Mouse (Mus musculus): ENCODE data around the gene Thsd7b. TPM values are rescaled to one million over a fixed set of nuclear protein-coding genes. Genes with fewer than 3 reads are reported as not detected.
"Not testable (repeated sequence)": the region's sequence is repeated elsewhere in the genome, so short reads cannot be mapped to it uniquely, and the experiment has no call there.

Gene Thsd7b
- polyA plus RNA-seq, 1 experiment from 2014 or later, result 16.7 TPM

DNA sequence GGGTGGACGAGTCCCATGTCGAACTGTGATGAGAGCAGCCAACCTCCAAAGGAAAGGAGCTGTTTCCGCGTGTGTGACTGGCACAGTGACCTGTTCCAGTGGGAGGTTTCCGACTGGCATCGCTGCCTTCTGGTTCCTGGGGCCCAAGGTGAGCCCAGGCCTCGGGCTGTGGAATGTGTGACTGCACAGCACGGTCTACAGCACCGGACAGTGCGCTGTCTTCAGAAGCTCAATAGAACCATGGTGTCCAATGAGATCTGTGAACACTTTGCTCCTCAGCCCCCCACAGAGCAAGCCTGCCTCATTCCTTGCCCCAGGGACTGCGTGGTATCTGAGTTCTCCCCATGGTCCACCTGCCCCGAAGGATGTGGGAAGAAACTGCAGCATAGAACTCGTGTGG, 322.3 kb downstream of the Thsd7b start:
- 91% methylated on average over 13 of the region's 13 CpGs for WGBS
- Histone ChIP-seq H3K4me2 (no peak overlapping the region), H3K36me3 (no peaks in the 10 kb centered on the region), H3K9ac (no peak overlapping the region), H3K4me1 (replicated peaks) (no peaks in the 10 kb centered on the region), H3K27me3 (no peaks in the 10 kb centered on the region), H3K27ac (no peak overlapping the region), H3K9me3 (no peaks in the 10 kb centered on the region), H3K4me3 (no peak overlapping the region)
- no peak for ATAC-seq (ENCODE audit: low FRiP score)

DNA sequence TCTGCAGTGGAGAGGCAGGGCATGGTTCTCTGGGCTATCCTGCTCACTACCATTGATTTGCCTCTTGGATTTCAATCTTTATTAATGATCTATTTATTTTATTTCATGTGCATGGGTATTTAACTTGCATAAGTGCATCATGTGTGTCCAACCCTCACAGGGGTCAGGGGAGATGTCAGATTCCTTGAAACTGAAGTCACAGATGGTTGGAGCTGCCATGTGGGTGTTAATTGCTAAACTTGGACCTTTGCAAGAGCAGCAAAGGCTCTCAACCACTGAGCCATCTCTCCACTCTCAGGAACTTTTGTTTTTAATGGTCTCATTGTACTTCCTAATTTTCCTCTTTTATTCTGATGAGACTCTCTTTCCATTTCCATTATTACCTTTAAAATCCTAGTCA, 327.8 kb downstream of the Thsd7b start:
- H3K27ac ChIP-seq, result no peak overlapping the region
- H3K36me3 ChIP-seq, result no peaks in the 10 kb centered on the region
- no peaks in the 10 kb centered on the region for H3K9me3 ChIP-seq
- no peak overlapping the region for H3K9ac ChIP-seq
- H3K4me3 ChIP-seq, result no peak overlapping the region
- 0 out of 2 replicates have a peak, but pooled peaks cover 6% of the 10 kb centered on the region for H3K4me1 ChIP-seq (replicated peaks)
- ATAC-seq (ENCODE audit: low FRiP score), result no peak
- H3K27me3 ChIP-seq, result no peaks in the 10 kb centered on the region
- H3K4me2 ChIP-seq, result no peak overlapping the region

DNA sequence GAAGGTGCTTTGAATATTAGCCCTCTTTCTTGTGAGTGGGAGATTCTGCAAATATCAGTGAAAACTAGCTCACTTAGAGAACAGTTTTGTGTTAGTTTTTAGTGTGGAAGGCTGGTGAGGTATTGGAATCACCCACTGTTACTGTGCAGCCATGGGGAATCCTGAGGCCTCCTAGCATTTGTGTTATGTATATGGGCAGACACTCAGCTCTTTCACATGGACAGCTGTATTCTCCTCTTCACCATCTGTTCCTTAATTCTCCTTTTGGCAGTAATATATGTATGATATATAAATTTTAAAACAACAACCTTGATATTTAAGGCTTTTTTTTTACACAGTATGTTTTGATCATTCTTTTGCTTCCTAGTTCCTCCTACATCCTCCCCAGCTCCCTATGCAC, 329.2 kb downstream of the Thsd7b start:
- H3K4me3 ChIP-seq, result no peak overlapping the region
- no peaks in the 10 kb centered on the region for H3K9me3 ChIP-seq
- ATAC-seq (ENCODE audit: low FRiP score), result no peak
- no peak overlapping the region for H3K9ac ChIP-seq
- no peaks in the 10 kb centered on the region for H3K27me3 ChIP-seq
- no peak overlapping the region for H3K27ac ChIP-seq
- H3K4me1 ChIP-seq (replicated peaks), result 0 out of 2 replicates have a peak, but pooled peaks cover 6% of the 10 kb centered on the region
- H3K36me3 ChIP-seq, result no peaks in the 10 kb centered on the region
- H3K4me2 ChIP-seq, result no peak overlapping the region

DNA sequence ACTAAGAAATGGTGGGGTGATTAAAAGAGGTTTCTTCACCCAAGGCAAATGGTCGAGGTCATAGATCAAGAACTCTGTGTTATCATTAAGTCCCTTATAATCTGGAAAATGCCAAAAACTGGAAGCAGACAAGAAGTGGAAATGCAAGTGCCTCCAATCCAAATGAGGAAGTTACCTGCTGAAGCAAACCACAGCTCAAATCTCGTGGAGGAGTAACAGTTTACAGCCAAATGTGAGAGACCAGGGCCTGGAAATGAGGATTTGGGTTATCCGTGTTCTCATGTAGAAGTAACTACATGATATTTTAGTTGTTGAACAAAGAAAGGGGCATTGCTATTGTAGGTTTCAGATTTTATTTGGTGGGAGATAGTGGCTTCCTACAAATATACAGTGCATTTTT, 335.3 kb downstream of the Thsd7b start:
- Histone ChIP-seq H3K4me3 (no peak overlapping the region), H3K9me3 (no peaks in the 10 kb centered on the region), H3K36me3 (no peaks in the 10 kb centered on the region), H3K27ac (no peak overlapping the region), H3K4me2 (no peak overlapping the region), H3K4me1 (replicated peaks) (0 out of 2 replicates have a peak, but pooled peaks cover 6% of the 10 kb centered on the region), H3K9ac (no peak overlapping the region), H3K27me3 (no peaks in the 10 kb centered on the region)
- no peak for ATAC-seq (ENCODE audit: low FRiP score)
- WGBS, result 79% methylated on average over 3 of the region's 3 CpGs

DNA sequence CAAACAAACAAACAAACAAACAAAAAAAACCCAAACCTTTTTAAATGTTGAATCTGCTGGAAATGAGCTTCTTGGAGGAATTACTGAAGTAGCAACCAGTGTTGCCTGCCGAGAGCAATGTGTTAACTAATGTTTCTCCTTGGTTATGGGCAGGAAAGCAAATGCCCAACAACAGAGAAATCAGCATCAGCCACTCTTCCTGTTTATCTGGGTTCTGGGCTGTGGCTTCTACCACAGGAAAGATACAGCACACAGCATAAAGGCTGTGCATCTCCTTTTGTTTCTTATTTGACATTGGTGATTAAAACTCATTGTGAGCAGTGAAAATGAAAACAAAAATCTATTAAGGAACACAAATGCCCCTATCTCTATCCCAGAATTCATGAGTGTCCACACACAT, 343.0 kb downstream of the Thsd7b start:
- Histone ChIP-seq H3K4me3 (no peak overlapping the region), H3K9me3 (no peaks in the 10 kb centered on the region), H3K27ac (no peak overlapping the region), H3K9ac (no peak overlapping the region), H3K4me1 (replicated peaks) (no peaks in the 10 kb centered on the region), H3K4me2 (no peak overlapping the region), H3K27me3 (no peaks in the 10 kb centered on the region), H3K36me3 (no peaks in the 10 kb centered on the region)
- 76% methylated on average over 1 of the region's 1 CpGs for WGBS
- no peak for ATAC-seq (ENCODE audit: low FRiP score)

DNA sequence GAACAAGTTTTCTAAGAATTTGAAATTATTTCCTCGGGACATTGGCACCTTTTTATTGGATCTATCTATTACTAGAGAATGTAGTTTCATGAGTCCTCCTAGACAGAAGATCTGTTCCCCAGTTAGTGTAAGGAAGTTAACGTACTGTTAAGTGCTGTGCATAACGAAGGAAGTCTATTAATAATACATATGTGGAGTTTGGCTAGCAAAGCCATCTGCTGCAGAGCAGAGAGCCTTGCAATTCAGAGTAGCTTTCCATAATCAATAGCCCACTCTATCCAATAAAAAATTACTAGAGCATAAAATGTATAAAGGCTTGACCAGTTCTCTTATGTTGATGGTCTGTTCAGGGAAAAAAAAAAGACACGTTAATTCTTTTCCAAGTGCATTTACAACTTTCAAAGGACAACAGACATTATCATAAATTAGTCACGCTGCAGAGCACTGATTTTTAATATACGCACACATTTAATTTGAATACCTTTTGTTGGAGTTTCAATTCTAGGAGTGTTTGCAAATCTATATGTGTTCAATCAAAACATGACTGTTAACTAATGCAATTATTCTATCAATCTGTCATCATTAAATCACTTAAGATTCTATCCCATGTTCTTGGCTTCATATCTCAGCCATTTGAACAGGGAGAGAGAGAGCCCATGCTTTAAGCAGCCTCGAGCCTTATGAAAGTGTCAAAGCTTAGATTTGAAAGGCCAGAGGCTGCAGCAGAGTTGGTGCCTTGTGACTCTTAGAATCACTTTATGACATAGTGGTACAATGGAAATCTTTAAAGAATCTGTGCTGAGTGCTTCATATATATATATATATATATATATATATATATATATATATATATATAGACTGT, 346.6 kb downstream of the Thsd7b start:
- ATAC-seq (ENCODE audit: low FRiP score), result 0 out of 2 replicates have a peak, but pooled peaks have one; percentile 49
- WGBS, result 41% methylated on average over 7 of the region's 7 CpGs
- H3K4me3 ChIP-seq, result no peak overlapping the region
- no peaks in the 10 kb centered on the region for H3K27me3 ChIP-seq
- no peak overlapping the region for H3K27ac ChIP-seq
- H3K4me1 ChIP-seq (replicated peaks), result no peaks in the 10 kb centered on the region
- no peak overlapping the region for H3K4me2 ChIP-seq
- H3K9ac ChIP-seq, result no peak overlapping the region
- no peaks in the 10 kb centered on the region for H3K36me3 ChIP-seq
- H3K9me3 ChIP-seq, result no peaks in the 10 kb centered on the region

DNA sequence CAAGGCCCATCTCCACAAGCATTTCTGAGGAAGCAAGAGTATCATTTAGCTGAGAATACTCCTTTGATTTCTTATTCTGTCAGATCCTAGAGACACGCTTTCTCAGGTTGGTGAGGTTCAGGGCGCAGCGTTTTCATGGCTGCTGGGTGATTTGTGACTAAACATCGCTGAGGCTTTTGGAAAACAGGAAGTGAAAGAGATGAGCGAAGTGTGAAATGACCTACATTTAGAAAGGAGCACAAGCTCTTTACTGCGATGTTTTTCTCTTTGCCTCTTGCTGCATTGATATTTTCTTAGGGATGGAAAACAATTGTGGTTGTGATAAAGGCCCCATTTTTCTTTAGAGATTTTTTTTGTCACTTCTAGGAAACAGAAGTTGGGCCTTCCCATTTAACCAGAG, 351.4 kb downstream of the Thsd7b start:
- Histone ChIP-seq H3K4me2 (no peak overlapping the region), H3K27me3 (no peaks in the 10 kb centered on the region), H3K27ac (no peak overlapping the region), H3K9me3 (no peaks in the 10 kb centered on the region), H3K9ac (no peak overlapping the region), H3K36me3 (no peaks in the 10 kb centered on the region), H3K4me3 (no peak overlapping the region), H3K4me1 (replicated peaks) (no peaks in the 10 kb centered on the region)
- WGBS, result 90% methylated on average over 6 of the region's 6 CpGs
- no peak for ATAC-seq (ENCODE audit: low FRiP score)

DNA sequence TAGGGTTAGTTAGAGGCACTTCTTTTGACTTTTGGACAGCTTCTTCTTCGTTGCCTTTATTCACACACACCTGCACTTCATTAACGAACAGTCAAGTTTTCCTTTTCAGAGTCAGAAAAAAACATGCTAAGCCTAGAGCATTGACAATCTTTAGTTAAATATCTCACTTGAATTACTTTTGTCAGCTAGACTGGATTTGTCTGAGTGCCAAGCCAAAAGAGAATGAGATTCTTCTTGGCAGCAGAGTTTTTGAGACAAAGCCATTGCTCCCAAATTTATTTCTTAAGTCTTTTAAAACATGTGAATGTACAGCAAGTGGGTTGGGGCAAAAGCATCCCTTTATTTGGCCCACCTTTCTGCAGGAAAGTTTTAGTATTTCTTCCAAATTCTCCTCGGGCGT, 362.0 kb downstream of the Thsd7b start:
- no peak overlapping the region for H3K27ac ChIP-seq
- H3K4me3 ChIP-seq, result no peak overlapping the region
- H3K4me1 ChIP-seq (replicated peaks), result no peaks in the 10 kb centered on the region
- H3K4me2 ChIP-seq, result no peak overlapping the region
- H3K36me3 ChIP-seq, result no peaks in the 10 kb centered on the region
- WGBS, result 87% methylated on average over 4 of the region's 4 CpGs
- no peak overlapping the region for H3K9ac ChIP-seq
- no peaks in the 10 kb centered on the region for H3K27me3 ChIP-seq
- no peaks in the 10 kb centered on the region for H3K9me3 ChIP-seq
- ATAC-seq (ENCODE audit: low FRiP score), result no peak

DNA sequence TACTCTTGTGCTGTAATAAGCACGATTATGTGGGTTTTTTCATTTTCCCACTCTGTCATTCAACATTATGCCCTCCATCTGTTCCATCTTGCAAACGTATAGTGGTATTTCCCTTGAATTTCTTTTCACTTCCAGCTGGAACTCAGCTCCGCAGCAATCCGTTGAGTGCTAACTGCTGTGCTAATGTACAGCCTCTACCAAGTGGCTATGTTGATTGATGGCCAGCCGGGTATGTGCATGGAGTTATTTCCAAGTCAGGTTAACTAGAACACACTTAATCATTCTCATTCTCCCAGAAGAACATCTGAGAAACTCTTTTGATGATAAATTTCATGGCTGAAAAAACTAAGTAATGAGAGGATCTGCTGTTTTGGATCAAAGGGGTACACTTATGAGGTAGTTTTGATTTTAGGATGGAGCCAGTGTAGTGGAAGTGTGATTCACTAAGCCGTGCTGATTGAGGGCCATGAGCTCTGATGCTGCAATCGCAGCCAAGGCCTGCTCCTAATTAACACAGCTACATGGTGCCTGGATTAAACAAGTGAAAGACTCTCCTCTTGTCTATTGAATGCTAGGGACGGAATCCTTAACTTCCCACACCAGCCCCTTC, 371.3 kb downstream of the Thsd7b start:
- WGBS, result 75% methylated on average over 8 of the region's 8 CpGs
- ATAC-seq (ENCODE audit: low FRiP score), result no peak
- H3K4me1 ChIP-seq (replicated peaks), result no peaks in the 10 kb centered on the region
- no peak overlapping the region for H3K4me2 ChIP-seq
- no peaks in the 10 kb centered on the region for H3K36me3 ChIP-seq
- H3K4me3 ChIP-seq, result no peak overlapping the region
- no peaks in the 10 kb centered on the region for H3K9me3 ChIP-seq
- H3K9ac ChIP-seq, result no peak overlapping the region
- H3K27ac ChIP-seq, result no peak overlapping the region
- H3K27me3 ChIP-seq, result no peaks in the 10 kb centered on the region

DNA sequence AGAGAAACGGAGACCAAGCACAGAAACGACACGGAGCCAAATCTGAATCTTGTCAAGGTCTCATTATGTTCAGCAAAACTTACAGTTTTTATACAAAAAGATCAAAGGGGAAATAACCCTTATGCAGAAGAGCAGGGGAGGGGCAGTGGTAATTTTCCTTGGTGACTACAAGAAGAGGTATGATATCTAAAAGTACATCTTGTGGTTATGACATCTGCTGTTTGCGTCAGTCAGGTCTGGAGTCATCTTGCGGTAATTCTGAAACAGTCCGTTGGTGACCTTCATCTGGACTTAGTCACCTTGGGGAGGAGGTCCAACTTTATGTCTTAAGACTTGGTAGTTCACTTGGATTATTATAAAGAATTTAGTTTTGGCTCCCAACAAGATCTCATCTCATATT, 378.3 kb downstream of the Thsd7b start:
- WGBS, result 94% methylated on average over 6 of the region's 6 CpGs
- not testable (repeated sequence) for H3K27ac ChIP-seq; H3K27me3 ChIP-seq; H3K36me3 ChIP-seq; H3K4me2 ChIP-seq; ATAC-seq (ENCODE audit: low FRiP score); H3K4me3 ChIP-seq; H3K4me1 ChIP-seq (replicated peaks); H3K9me3 ChIP-seq; H3K9ac ChIP-seq

DNA sequence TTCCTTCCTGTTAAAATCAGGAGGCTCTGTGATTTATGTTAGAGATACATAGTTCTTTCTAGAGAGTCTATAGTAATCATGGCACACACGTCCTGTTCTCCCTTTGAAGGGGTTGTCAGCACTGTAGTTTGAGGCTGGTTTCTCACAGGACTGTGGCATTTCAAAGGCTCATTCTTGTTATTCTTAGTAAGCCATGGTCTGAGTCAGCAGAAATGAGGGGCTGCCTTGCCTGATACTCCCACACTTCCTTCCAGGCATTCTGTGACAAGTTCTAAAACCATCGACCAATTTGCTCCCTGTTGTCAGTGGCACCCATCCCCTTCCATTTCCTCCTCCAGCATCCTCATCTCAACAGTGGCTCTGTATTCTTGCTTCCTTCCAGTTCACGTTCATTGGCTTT, 384.9 kb downstream of the Thsd7b start:
- Histone ChIP-seq H3K9me3 (no peaks in the 10 kb centered on the region), H3K36me3 (no peaks in the 10 kb centered on the region), H3K27me3 (no peaks in the 10 kb centered on the region), H3K27ac (no peak overlapping the region), H3K4me3 (no peak overlapping the region), H3K4me1 (replicated peaks) (no peaks in the 10 kb centered on the region), H3K9ac (no peak overlapping the region), H3K4me2 (no peak overlapping the region)
- 69% methylated on average over 3 of the region's 3 CpGs for WGBS
- no peak for ATAC-seq (ENCODE audit: low FRiP score)

DNA sequence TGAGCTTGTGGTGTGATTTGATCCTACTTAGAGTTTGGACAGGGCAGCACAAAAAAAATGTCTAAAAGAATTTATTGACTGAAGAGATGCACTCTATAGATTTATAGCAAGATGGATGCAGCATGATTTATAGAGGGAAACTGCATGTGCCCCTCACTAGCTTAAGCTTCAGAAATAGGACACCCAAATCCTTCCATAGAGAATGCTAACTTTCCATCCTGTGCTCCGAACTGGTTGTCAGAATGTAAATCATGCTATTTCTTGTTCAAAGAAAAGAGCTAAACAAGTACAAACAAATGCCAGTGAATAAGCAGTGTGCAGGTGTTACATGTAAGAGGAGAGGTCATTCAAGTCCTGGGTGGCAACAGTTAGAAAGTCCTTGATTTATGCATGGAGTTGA, 402.8 kb downstream of the Thsd7b start:
- no peak overlapping the region for H3K4me3 ChIP-seq
- ATAC-seq (ENCODE audit: low FRiP score), result no peak

DNA sequence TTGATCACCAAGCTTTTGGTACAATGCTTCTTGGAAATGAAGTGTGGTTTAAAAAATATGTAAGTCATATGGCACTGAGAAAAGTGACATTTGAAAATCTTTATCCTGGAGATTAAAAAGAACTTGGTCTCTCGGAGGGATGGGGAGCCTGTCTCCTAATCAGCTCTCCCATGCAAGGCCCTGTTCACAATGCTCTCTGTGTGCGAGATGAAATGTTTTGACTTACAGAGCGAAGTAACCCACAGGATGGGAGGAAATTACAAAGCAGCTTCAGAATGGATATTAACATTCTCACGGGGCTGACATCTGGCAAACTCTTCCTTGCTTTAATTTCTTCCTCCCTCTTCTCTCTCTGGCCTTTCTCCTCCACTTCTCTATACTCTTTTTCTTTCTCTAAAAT, 405.7 kb downstream of the Thsd7b start:
- H3K9me3 ChIP-seq, result no peaks in the 10 kb centered on the region
- H3K4me3 ChIP-seq, result no peak overlapping the region
- H3K4me2 ChIP-seq, result no peak overlapping the region
- no peaks in the 10 kb centered on the region for H3K4me1 ChIP-seq (replicated peaks)
- H3K27ac ChIP-seq, result no peak overlapping the region
- H3K36me3 ChIP-seq, result no peaks in the 10 kb centered on the region
- 73% methylated on average over 4 of the region's 4 CpGs for WGBS
- no peak overlapping the region for H3K9ac ChIP-seq
- H3K27me3 ChIP-seq, result no peaks in the 10 kb centered on the region
- ATAC-seq (ENCODE audit: low FRiP score), result no peak

More for the DNA sequence above, 402.8 kb downstream of the Thsd7b start:
- H3K27me3 ChIP-seq, result no peaks in the 10 kb centered on the region
- H3K4me2 ChIP-seq, result no peak overlapping the region
- H3K9me3 ChIP-seq, result no peaks in the 10 kb centered on the region
- 79% methylated on average over 1 of the region's 1 CpGs for WGBS
- no peaks in the 10 kb centered on the region for H3K36me3 ChIP-seq
- H3K9ac ChIP-seq, result no peak overlapping the region
- no peak overlapping the region for H3K27ac ChIP-seq
- no peaks in the 10 kb centered on the region for H3K4me1 ChIP-seq (replicated peaks)
